Mouse (Mus musculus) kidney, adult 11 months (tissue): ENCODE measurements around the gene Aspscr1.

Source experiments
- DNase-seq: peaks from one replicate; pipeline ENCODE4 v3.0.0; 2022

The Aspscr1 gene

GRCm38 (mm10) chr11:120719242-120719641, 46.5 kb downstream of the Aspscr1 start:
- DNase-seq = no peak

GRCm38 (mm10) chr11:120719841-120720376, 47.1 kb downstream of the Aspscr1 start:
- no peak for DNase-seq

DNA sequence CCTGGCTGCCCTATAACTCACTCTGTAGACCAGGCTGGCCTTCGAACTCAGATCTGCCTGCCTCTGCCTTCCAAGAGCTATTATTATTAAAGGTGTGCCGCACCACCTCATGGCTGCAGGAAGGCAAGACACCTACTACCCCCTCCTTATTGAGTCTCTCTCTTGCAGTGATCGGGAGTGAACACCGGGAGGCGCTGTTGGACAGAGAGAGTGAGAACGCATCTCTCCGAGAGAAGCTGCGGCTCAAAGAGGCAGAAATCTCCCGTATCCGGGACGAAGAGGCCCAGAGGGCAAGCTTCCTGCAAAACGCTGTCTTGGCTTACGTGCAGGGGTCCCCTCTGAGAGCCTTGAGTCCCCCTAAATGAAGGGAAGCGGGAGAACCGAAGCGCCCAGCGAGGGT, 47.7 kb downstream of the Aspscr1 start:
- peak; percentile 84 for DNase-seq

- DNase-seq = peak; percentile 56
Measured at GRCm38 (mm10) chr11:120721124-120722066, 48.6 kb downstream of the Aspscr1 start, which contains the start of gene Rac3. Gene Rac3 (plus strand): TSS chr11:120721470.

- peak; percentile 47 for DNase-seq
Measured at GRCm38 (mm10) chr11:120722067-120722630, 49.4 kb downstream of the Aspscr1 start.

- peak; percentile 78 for DNase-seq
Measured at GRCm38 (mm10) chr11:120722761-120723382, 50.1 kb downstream of the Aspscr1 start.

DNA sequence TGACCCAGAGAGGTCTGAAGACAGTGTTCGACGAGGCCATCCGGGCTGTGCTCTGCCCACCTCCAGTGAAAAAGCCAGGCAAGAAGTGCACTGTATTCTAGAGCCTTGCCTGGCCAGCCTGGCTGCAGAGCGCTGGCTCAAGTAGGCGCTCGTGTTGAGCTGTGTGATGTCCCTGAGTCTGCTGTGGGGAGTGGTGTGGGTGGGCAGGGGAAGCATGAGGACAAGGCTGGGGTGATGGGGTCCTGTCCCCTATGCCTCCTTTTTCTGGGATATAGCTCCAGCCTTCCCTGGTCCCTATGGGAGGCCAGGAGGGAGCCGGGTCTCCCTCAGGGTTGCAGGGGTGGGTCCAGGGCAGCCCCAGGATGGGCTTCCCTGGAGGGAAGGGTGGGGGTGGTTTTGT, 50.7 kb downstream of the Aspscr1 start:
- no peak for DNase-seq

DNA sequence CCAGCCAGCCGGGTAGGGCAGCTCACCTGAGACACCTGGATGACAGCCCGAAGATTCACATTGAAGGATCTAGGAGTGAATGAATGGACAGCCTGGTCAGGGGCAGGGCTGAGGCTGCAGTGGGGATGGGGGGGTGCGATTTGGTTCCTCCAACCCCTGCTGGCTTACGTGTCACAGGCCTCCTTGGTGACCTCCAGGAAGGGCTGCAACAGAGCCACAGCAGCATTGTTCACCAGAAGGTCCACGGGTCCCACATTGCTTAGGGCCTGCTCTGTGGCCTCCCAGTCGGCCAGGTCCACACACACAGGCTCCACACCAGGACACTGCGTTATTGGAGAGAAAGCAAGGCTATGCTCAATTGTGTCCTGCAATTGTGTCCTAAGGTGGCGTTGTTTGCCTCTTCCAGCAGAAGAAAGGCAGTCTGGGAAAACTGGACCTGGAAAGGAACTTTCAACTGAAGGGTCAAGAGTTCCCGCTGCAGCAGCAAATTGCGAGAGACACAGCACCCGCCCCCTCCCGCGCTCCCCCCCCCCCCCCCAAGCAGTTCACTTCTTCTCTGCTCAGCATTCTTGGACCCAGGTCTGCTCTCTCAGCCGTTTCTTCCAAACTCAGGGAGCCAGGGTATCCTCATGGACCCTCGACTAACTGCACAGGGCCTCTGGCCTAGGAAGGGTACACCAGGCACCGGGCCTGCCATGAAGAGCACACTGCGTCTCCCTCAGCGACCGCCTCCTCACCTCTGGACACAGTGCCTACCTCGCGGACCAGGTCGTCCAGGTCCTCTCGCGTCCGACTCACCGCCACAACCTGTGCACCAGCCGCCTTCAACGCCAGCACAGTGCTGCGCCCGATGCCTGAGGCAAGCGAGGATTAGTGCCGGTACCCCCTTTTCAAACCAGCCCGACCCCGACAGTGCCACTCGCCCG, 53.7 kb downstream of the Aspscr1 start:
- DNase-seq = peak; percentile 70

- peak; percentile 98 for DNase-seq
Measured at GRCm38 (mm10) chr11:120727169-120727527, 54.4 kb downstream of the Aspscr1 start, which contains the start of gene Dcxr. Gene Dcxr (minus strand): TSS chr11:120727281.

DNA sequence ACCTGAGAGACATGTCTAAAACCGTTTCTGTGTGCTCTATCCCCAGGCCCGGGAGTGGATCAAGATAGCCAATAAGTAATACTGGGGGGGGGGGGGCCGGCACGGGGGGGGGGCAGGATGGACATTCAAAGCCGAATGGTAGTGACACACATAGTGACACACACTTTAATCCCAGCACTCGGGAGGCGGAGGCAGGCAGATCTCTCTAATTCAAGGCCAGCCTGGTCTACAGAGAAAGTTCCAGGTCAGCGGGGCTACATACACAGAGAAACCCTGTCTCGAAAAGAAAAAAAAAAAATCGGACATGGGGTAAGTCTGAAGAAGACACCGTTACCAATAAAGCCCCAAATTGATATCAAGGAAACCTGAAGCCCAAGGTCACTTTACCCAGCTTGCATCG, 54.8 kb downstream of the Aspscr1 start:
- no peak for DNase-seq

DNA sequence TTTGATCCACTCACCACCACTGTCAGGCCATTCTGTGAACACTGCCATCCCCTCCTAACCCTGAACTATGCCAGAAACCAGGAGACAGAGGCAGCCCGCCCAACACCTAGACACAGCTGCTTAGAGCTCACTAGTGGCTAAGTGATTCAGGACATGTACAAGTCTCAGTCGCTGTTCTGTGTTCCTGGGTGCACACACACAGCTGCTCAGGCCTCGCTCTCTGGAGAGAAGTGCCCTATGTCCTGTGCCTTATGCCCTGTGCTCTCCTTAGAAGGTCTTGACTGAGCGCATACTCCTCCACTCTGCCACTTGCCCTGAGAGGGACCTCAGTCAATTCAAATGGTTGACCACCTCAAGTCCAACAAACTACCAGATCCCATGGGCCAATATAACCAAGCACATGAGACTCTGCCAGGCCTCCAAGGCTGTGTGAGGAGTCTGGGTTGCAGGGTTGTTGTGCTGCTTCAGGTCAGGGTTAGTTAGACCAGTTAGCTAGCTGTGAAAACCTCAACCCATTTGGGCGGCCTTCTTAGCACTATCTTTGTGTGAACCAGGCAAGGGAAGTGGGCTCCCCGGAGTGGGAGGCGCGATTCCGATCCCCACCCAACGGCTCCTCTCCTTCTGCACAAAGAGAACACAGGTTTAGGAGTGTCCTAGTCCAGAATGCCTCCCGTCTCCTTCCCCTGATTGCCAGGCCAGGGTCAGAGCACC, 55.9 kb downstream of the Aspscr1 start:
- peak; percentile 11 for DNase-seq

DNA sequence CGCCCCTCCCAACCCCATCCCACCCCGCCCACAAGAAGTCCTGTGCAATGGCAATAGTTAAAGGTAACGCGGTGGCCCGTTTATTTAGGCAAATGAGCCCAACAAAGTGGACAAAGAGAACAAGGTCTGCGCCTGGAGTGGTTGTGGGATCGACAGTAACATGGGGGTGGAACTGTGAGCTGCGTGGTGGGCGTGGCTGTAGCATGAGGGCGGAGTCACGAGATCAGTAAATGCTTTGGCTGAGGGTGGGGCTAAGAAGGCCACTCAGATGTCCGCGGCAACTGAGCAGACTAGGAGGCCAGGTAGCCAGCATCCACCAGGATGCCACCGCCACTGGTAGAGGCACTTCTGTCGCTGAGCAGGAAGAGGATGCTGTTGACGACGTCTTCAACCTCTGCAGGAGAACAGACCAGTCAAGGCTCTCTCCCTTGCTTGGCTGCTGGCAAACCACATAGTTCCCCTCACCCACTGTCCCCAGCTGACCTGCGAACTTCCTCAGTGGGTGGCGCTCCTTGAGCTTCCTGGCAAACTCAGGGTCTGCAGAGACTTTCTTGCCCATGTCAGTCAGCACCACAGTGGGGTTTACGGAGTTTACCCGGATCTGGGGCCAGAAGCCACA, 56.8 kb downstream of the Aspscr1 start:
- peak; percentile 59 for DNase-seq

- no peak for DNase-seq
Measured at GRCm38 (mm10) chr11:120730331-120730870, 57.6 kb downstream of the Aspscr1 start.

- no peak for DNase-seq
Measured at GRCm38 (mm10) chr11:120731395-120731794, 58.6 kb downstream of the Aspscr1 start.

DNA sequence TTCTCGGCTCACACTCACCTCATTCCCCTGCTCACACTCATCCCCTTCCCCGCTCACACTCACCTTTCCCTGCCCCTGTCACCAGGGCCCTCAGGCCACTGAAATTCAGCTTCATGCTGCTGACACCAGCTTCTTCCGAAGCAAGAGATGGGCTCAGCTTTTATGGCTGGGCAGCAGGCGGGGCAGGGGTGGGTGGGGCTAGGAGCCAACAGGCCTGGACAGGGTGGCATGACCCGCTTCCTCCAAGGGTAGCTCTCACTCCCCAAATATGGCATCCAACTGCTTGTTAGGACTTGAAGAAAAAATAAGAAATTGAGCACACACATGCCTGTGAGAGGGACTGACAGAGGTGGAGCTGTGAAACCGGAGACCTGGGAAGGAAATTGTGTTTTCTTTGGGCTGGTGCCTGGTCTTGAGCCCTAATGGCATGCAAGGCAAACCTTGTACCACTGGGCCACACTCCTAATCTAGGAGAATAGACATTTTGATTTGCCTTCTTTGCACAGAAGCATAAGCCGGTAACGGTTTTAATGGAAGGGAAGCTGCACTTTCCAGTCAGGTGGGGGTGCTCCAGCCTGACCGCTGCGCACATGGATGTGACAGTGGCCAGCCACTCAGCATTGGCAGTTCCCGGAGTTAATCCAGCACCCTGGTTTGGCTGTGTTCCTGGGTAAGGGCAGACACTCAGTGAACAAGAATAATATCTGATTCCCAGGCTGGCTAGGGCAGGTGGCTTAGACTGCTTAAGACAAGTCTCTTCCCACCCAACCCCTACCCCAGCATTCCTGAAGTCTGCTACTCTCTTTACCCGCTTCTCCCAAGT, 59.3 kb downstream of the Aspscr1 start, which contains the start of gene Cbr2:
Gene Cbr2 (minus strand): TSS at position 257 of the 823 bp plus-strand sequence.
- DNase-seq = peak; percentile 54

DNA sequence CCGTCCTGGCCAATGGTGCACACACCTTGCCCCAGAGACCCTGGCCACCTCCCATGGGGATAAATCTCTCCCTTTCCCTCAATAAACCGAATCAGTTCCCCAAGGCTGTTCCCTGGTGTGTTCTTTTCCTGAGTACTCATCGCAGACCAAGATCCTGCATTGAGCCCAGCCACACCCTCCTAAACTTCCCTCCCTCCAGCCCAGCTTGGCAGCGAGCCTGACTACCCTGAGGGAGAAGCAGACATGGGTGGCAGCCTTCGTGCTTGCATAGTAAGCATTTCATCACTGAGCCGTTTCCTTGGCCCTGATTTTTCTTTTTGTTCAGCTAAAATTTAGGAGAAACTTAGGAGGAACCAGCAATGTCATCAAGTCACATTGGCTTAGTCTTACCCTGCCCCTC, 60.7 kb downstream of the Aspscr1 start:
- DNase-seq = peak; percentile 61

- DNase-seq = no peak
Measured at GRCm38 (mm10) chr11:120736424-120736823, 63.7 kb downstream of the Aspscr1 start.

DNA sequence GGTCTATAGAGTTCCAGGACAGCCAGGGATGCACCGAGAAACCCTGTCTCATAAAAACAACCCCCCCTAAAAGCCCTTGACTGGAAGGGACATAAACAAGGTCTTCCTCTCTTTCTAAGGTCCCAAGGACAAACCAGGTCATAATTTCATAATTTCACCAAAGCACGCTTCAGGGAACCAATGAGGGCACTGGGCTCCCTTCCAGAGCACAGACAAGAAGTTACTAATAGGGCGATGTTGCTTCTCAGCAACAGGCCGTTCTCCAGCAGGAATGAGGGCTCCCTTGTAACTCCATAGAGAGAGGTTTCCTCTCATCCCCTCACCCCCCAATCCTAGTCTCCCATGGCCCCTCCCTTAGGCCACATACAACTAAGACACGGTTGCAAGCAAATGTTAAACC, 68.2 kb downstream of the Aspscr1 start:
- DNase-seq = no peak

DNA sequence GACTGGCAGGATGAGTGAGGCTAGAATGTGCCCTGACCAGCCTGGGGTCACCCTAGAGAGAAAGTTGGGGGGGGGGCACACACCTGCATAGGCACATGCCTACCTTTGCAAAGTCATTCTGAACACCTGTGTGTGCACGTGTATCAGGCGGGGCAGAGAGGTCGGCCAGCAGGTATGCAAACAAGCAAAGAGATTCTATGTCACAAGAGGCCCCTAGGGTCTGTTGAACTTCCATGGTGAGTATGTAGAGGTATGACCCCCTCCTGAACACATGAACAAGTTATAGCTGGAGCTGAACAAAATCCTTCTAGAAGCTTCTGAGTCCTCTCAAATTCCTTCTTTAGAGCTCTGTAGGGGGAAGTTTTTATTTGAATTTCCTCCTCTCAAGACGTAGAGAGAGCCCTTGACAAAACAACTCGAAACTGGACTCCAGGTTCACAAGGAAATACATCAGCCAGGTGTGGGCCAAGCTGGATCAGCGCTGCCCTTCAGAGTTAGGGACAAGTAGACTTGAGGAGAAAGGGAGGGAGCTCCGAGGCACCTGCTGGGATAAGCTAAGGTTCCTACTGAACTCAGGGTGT, 71.4 kb downstream of the Aspscr1 start:
- no peak for DNase-seq
